Mouse (Mus musculus): Measurements from ENCODE around the gene Mettl23.
"Not testable (repeated sequence)": the region's sequence is repeated elsewhere in the genome, so short reads cannot be mapped to it uniquely, and the experiment has no call there.

The Mettl23 gene

GRCm38 (mm10) chr11:116848086-116848876 is 5.2 kb downstream of the Mettl23 start:
- DNase-seq: no peak

GRCm38 (mm10) chr11:116848877-116849178 is 5.8 kb downstream of the Mettl23 start:
- not testable (repeated sequence) for DNase-seq

GRCm38 (mm10) chr11:116849587-116849986 is 6.5 kb downstream of the Mettl23 start:
- DNase-seq: no peak

- DNase-seq: no peak
Observed at GRCm38 (mm10) chr11:116850085-116850484, 7.0 kb downstream of the Mettl23 start.

- DNase-seq: no peak
Observed at GRCm38 (mm10) chr11:116850833-116851477, 7.9 kb downstream of the Mettl23 start.

GRCm38 (mm10) chr11:116851576-116852290 is 8.7 kb downstream of the Mettl23 start:
- no peak for DNase-seq

- DNase-seq: peak; percentile 81 to 82
Observed at GRCm38 (mm10) chr11:116852291-116852890, 9.3 kb downstream of the Mettl23 start, which contains the start of gene Mfsd11. Gene Mfsd11, plus strand, starts transcription at chr11:116852440.

GRCm38 (mm10) chr11:116852891-116853511 is 9.9 kb downstream of the Mettl23 start, which contains the start of gene Srsf2:
Gene Srsf2, minus strand, starts transcription at chr11:116853094.
- peak; percentile 91 to 98 for DNase-seq

GRCm38 (mm10) chr11:116853512-116853928 is 10.4 kb downstream of the Mettl23 start:
- DNase-seq: peak; percentile 97 to 99

GRCm38 (mm10) chr11:116854279-116854678 is 11.2 kb downstream of the Mettl23 start:
- no peak for DNase-seq

GRCm38 (mm10) chr11:116857183-116857850 is 14.2 kb downstream of the Mettl23 start:
- DNase-seq: no peak

- DNase-seq: no peak
Observed at GRCm38 (mm10) chr11:116864444-116864843, 21.4 kb downstream of the Mettl23 start.

- no peak for DNase-seq
Observed at GRCm38 (mm10) chr11:116865945-116866585, 23.0 kb downstream of the Mettl23 start.

GRCm38 (mm10) chr11:116868129-116868528 is 25.1 kb downstream of the Mettl23 start:
- no peak for DNase-seq

GRCm38 (mm10) chr11:116869223-116869622 is 26.1 kb downstream of the Mettl23 start:
- no peak for DNase-seq

- DNase-seq: no peak
Observed at GRCm38 (mm10) chr11:116869641-116870040, 26.6 kb downstream of the Mettl23 start.

- no peak for DNase-seq
Observed at GRCm38 (mm10) chr11:116871538-116871937, 28.5 kb downstream of the Mettl23 start.

GRCm38 (mm10) chr11:116873987-116874386 is 30.9 kb downstream of the Mettl23 start:
- DNase-seq: no peak

GRCm38 (mm10) chr11:116878454-116878853 is 35.4 kb downstream of the Mettl23 start:
- no peak for DNase-seq

GRCm38 (mm10) chr11:116880839-116881238 is 37.8 kb downstream of the Mettl23 start:
- no peak for DNase-seq

GRCm38 (mm10) chr11:116881440-116881839 is 38.4 kb downstream of the Mettl23 start:
- no peak for DNase-seq

GRCm38 (mm10) chr11:116882446-116882845 is 39.4 kb downstream of the Mettl23 start:
- DNase-seq: no peak
